Mouse (Mus musculus): ENCODE results near the gene Atn1. TPM values are rescaled to one million over a fixed set of nuclear protein-coding genes. Genes with fewer than 3 reads are reported as not detected.

Atn1 gene
- polyA plus RNA-seq, 1 experiment from 2014 or later, result 14.8 TPM

- WGBS, result 63% methylated on average over 8 of the region's 8 CpGs
- Histone ChIP-seq H3K9me3 (replicated peaks) (no peaks in the 10 kb centered on the region), H3K4me3 (no peak overlapping the region), H3K27ac (no peak overlapping the region), H3K27me3 (ENCODE audit: low read depth, poor library complexity, severe bottlenecking) (no peaks in the 10 kb centered on the region), H3K36me3 (no peaks in the 10 kb centered on the region), H3K4me1 (peaks cover 7% of the 10 kb centered on the region)
- DNase-seq (ENCODE audit: low spot score), result no peak
These were observed 30.6 kb upstream of the Atn1 start for GRCm38 (mm10) chr6:124786756-124787420.

GRCm38 (mm10) chr6:124782436-124782835 is 26.1 kb upstream of the Atn1 start:
- peak; percentile 75 for DNase-seq (ENCODE audit: low spot score)
- Histone ChIP-seq H3K27ac (peak overlapping the region; percentile 73), H3K36me3 (no peaks in the 10 kb centered on the region), H3K27me3 (ENCODE audit: low read depth, poor library complexity, severe bottlenecking) (peaks cover 21% of the 10 kb centered on the region), H3K9me3 (replicated peaks) (no peaks in the 10 kb centered on the region), H3K4me1 (peaks cover 18% of the 10 kb centered on the region), H3K4me3 (peak overlapping the region; percentile 26)
- 19% methylated on average over 6 of the region's 6 CpGs for WGBS

GRCm38 (mm10) chr6:124780917-124781316 is 24.6 kb upstream of the Atn1 start:
- peaks cover 18% of the 10 kb centered on the region for H3K4me1 ChIP-seq
- no peak overlapping the region for H3K4me3 ChIP-seq
- H3K36me3 ChIP-seq, result no peaks in the 10 kb centered on the region
- WGBS, result 91% methylated on average over 7 of the region's 7 CpGs
- no peak for DNase-seq (ENCODE audit: low spot score)
- no peak overlapping the region for H3K27ac ChIP-seq
- H3K27me3 ChIP-seq (ENCODE audit: low read depth, poor library complexity, severe bottlenecking), result peaks cover 23% of the 10 kb centered on the region
- no peaks in the 10 kb centered on the region for H3K9me3 ChIP-seq (replicated peaks)

- Histone ChIP-seq H3K4me3 (peak overlapping the region; percentile 51), H3K36me3 (no peaks in the 10 kb centered on the region), H3K27ac (peak overlapping the region; percentile 50), H3K27me3 (ENCODE audit: low read depth, poor library complexity, severe bottlenecking) (peaks cover 23% of the 10 kb centered on the region), H3K9me3 (replicated peaks) (no peaks in the 10 kb centered on the region), H3K4me1 (peaks cover 18% of the 10 kb centered on the region)
- 4% methylated on average over 10 of the region's 10 CpGs for WGBS
- DNase-seq (ENCODE audit: low spot score), result peak; percentile 59
These were observed 23.7 kb upstream of the Atn1 start for GRCm38 (mm10) chr6:124779984-124780416.

DNA sequence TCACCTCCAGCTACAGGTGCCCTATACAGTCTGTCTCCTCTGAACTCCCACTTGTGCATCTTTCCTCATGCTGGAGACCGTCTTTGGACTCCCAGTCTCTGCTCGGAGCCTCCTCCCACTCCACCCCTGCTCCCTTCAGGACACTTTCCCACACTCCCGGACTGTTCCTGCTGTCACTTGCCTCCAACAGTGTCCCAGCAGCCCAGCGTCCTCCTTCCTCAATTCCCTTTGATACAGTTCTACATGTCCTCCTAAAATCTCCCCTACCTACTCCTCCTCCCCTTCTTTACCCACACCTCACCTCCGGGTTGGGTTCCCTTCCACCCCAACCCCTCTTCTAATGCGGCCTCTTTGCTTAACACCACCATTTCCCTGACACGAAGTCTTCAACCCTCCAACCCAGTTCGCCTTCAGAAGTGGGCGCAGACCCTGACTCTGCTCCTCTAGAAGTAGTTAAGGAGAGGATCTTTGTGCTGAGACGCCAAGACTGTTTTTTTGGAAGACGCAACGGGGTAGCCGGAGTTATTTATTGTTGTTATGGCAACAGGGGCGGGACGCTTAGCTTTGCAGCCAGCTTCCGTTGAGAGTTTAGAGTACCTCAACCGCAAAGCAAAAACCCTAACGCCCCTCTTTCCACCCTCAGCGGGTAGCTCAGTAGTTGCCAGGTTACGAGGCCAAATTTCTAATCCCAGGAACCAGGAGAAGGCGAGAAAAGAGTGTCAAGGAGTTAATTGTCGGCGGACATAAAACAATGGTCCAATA is 23.1 kb upstream of the Atn1 start, which contains the start of gene Lrrc23:
Gene Lrrc23, minus strand, starts transcription at position 506 of the 762 bp plus-strand sequence.
- DNase-seq (ENCODE audit: low spot score), result peak; percentile 67

GRCm38 (mm10) chr6:124770511-124770910 is 14.2 kb upstream of the Atn1 start:
- no peak for DNase-seq (ENCODE audit: low spot score)
- H3K9me3 ChIP-seq (replicated peaks), result no peaks in the 10 kb centered on the region
- H3K4me1 ChIP-seq, result peaks cover 27% of the 10 kb centered on the region
- 83% methylated on average over 15 of the region's 15 CpGs for WGBS
- no peak overlapping the region for H3K27ac ChIP-seq
- H3K4me3 ChIP-seq, result no peak overlapping the region
- H3K27me3 ChIP-seq (ENCODE audit: low read depth, poor library complexity, severe bottlenecking), result peaks cover 69% of the 10 kb centered on the region
- no peaks in the 10 kb centered on the region for H3K36me3 ChIP-seq

More for the DNA sequence above, 23.1 kb upstream of the Atn1 start, which contains the start of gene Lrrc23:
- H3K27ac ChIP-seq, result peak within 1 kb of the TSS; percentile 50
- 4% methylated on average over 23 of the region's 23 CpGs for WGBS
- H3K9me3 ChIP-seq (replicated peaks), result no peaks in the 10 kb centered on the region
- H3K27me3 ChIP-seq (ENCODE audit: low read depth, poor library complexity, severe bottlenecking), result peaks cover 23% of the 10 kb centered on the region
- H3K36me3 ChIP-seq, result no peaks in the 10 kb centered on the region
- peaks cover 18% of the 10 kb centered on the region for H3K4me1 ChIP-seq
- peak within 1 kb of the TSS; percentile 51 for H3K4me3 ChIP-seq

DNA sequence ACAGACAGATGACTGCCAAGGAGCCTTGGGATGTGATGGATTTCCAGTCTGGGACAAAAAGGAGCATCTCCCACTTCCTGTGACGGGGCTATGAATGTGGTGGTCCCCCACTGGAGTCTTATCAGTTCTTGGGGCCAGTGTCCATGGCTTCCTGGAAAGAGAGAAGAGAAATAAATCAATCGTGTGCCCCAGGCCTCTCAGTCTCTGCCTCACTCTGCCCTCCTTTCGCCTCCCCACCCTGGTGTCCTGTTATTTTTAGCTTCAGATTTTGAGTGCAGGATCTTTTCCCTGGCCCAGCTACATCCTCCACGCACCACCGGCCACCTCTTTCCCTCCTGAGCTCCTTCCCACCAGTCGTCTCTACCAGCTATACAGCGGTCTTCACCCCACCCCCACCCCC is 13.7 kb upstream of the Atn1 start:
- Histone ChIP-seq H3K27me3 (ENCODE audit: low read depth, poor library complexity, severe bottlenecking) (peaks cover 69% of the 10 kb centered on the region), H3K36me3 (no peaks in the 10 kb centered on the region), H3K27ac (peak overlapping the region; percentile 76; the same call in 1 of the 2 replicates), H3K4me3 (peak overlapping the region; percentile 65), H3K4me1 (peaks cover 27% of the 10 kb centered on the region), H3K9me3 (replicated peaks) (no peaks in the 10 kb centered on the region)
- DNase-seq (ENCODE audit: low spot score), result no peak
- WGBS, result 54% methylated on average over 7 of the region's 7 CpGs

- 1% methylated on average over 54 of the region's 54 CpGs for WGBS
- Histone ChIP-seq H3K4me1 (peaks cover 27% of the 10 kb centered on the region), H3K4me3 (peak within 1 kb of the TSS; percentile 65), H3K9me3 (replicated peaks) (no peaks in the 10 kb centered on the region), H3K27me3 (ENCODE audit: low read depth, poor library complexity, severe bottlenecking) (peaks cover 69% of the 10 kb centered on the region), H3K36me3 (no peaks in the 10 kb centered on the region), H3K27ac (peak within 1 kb of the TSS; percentile 76)
- peak; percentile 75 for DNase-seq (ENCODE audit: low spot score)
These were observed 12.9 kb upstream of the Atn1 start, which contains the start of gene Eno2 for GRCm38 (mm10) chr6:124769101-124769765. Gene Eno2 (minus strand): TSS chr6:124769673.

DNA sequence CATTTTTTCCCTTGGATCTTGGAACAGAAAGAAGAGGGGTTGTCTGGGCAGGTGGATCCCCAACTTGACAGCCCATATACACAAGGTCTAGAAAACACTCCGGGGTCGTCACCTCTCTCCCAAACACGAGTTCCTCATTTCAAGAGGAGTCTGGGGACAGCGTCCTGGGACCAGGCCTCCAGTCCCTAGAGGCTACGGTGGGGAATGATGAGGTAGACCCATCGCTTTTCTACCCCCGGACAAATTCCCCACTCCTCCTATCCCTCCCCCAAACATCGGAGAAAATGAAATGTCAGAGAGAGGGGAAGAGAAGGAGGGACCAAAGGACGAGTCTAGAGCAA is 12.3 kb upstream of the Atn1 start:
- H3K9me3 ChIP-seq (replicated peaks), result no peaks in the 10 kb centered on the region
- H3K4me3 ChIP-seq, result peak overlapping the region; percentile 65
- WGBS, result 4% methylated on average over 9 of the region's 9 CpGs
- no peak overlapping the region; the same call in 1 of the 2 replicates for H3K27ac ChIP-seq
- H3K27me3 ChIP-seq (ENCODE audit: low read depth, poor library complexity, severe bottlenecking), result peaks cover 69% of the 10 kb centered on the region
- no peaks in the 10 kb centered on the region for H3K36me3 ChIP-seq
- DNase-seq (ENCODE audit: low spot score), result no peak
- peaks cover 29% of the 10 kb centered on the region for H3K4me1 ChIP-seq

- Histone ChIP-seq H3K27ac (no peak overlapping the region), H3K4me1 (peaks cover 31% of the 10 kb centered on the region), H3K36me3 (no peaks in the 10 kb centered on the region), H3K27me3 (ENCODE audit: low read depth, poor library complexity, severe bottlenecking) (peaks cover 69% of the 10 kb centered on the region), H3K4me3 (peak overlapping the region; percentile 65), H3K9me3 (replicated peaks) (no peaks in the 10 kb centered on the region)
- no peak for DNase-seq (ENCODE audit: low spot score)
- 25% methylated on average over 19 of the region's 19 CpGs for WGBS
These were observed 11.8 kb upstream of the Atn1 start for GRCm38 (mm10) chr6:124767920-124768703.

GRCm38 (mm10) chr6:124767536-124767919 is 11.2 kb upstream of the Atn1 start:
- Histone ChIP-seq H3K4me1 (peaks cover 31% of the 10 kb centered on the region), H3K27me3 (ENCODE audit: low read depth, poor library complexity, severe bottlenecking) (peaks cover 69% of the 10 kb centered on the region), H3K9me3 (replicated peaks) (no peaks in the 10 kb centered on the region), H3K4me3 (0 out of 2 replicates have a peak overlapping the region, but pooled peaks have one; percentile 65), H3K36me3 (no peaks in the 10 kb centered on the region), H3K27ac (no peak overlapping the region)
- no peak for DNase-seq (ENCODE audit: low spot score)
- 33% methylated on average over 4 of the region's 4 CpGs for WGBS

DNA sequence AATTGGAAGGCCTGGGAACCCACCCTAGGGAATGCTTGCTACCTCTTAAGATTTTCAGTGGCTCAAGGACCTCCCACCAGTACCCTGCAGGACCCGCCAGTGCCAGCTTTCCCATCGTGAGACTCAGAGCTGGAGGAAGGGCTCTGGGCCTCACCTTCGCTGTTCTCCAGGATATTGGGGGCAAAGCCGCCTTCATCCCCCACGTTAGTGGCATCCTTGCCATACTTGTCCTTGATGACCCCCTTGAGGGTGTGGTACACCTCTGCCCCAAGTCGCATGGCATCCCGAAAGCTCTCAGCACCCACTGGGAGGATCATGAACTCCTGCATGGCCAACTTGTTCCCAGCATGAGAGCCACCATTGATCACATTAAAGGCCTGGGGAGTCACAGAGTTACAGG is 9.6 kb upstream of the Atn1 start:
- 84% methylated on average over 7 of the region's 7 CpGs for WGBS
- no peak for DNase-seq (ENCODE audit: low spot score)
- Histone ChIP-seq H3K27ac (no peak overlapping the region), H3K27me3 (ENCODE audit: low read depth, poor library complexity, severe bottlenecking) (peaks cover 74% of the 10 kb centered on the region), H3K4me3 (no peak overlapping the region), H3K4me1 (peaks cover 31% of the 10 kb centered on the region), H3K36me3 (no peaks in the 10 kb centered on the region), H3K9me3 (replicated peaks) (no peaks in the 10 kb centered on the region)
